Mouse (Mus musculus): ENCODE measurements around the gene Olfr461. TPM values are rescaled to one million over a fixed set of nuclear protein-coding genes. Genes with fewer than 3 reads are reported as not detected.

The Olfr461 gene
- polyA plus RNA-seq, 1 experiment from 2014 or later: 0.11 TPM

DNA sequence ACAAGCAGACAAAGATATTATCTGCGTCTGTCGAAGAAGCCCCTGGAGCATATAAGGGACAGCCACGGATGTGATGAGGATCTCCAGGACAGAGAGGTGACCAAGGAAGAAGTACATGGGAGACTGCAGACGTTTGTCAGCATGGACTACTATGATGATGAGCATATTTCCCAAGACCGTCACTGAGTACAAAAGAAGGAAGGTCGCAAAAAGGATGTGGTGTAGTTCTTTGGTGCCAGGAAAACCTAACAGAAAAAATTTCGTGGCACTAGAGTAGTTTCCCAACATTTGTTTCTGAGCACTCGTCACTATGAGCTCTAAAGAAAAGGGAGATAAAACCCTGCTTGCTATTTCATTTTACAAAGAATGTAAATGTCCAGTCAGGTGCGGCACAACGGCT is 10.2 kb downstream of the Olfr461 start:
- Histone ChIP-seq H3K4me2 (no peak overlapping the region), H3K27ac (ENCODE audit: low read depth, low read length) (no peak overlapping the region), H3K4me1 (replicated peaks; ENCODE audit: control insufficient read depth, insufficient read depth, low read length) (no peaks in the 10 kb centered on the region), H3K36me3 (ENCODE audit: control insufficient read depth, insufficient read depth, low read length) (no peaks in the 10 kb centered on the region), H3K9ac (ENCODE audit: low read depth, low read length) (no peak overlapping the region), H3K9me3 (ENCODE audit: control insufficient read depth, low read length) (no peaks in the 10 kb centered on the region), H3K4me3 (ENCODE audit: low read depth, low read length) (no peak overlapping the region), H3K27me3 (replicated peaks; ENCODE audit: control insufficient read depth, insufficient read depth, low read length) (no peaks in the 10 kb centered on the region)
- ATAC-seq (replicated peaks; ENCODE audit: low FRiP score) (no peak), DNase-seq (ENCODE audit: low spot score) (no peak)
- 71% methylated on average over 10 of the region's 10 CpGs for WGBS

DNA sequence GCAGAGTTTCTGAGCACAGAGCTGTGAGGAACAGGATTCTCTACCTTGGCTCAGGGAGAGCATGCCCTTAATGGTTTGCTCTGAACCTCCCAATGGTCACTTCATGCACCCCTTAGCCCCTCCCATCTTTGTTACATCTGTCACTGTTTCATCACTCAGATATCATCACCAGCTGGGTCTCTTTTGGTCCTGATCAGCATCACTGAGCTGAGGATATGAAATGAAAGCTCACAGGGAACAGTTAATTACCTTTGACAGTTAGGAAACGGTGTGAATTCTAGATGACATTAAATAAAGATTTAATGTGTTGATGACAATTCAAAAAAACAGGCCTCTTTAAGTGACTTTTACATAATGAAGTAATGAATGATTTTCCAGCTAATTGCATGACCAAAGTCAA is 35.4 kb downstream of the Olfr461 start, which contains the start of gene Prss37:
Gene Prss37 (minus strand): TSS at position 101 of the 400 bp plus-strand sequence.
- no peak for DNase-seq (ENCODE audit: low spot score)
- 79% methylated on average over 1 of the region's 1 CpGs for WGBS
- no peak within 1 kb of the TSS for H3K4me3 ChIP-seq (ENCODE audit: low read depth, low read length)

DNA sequence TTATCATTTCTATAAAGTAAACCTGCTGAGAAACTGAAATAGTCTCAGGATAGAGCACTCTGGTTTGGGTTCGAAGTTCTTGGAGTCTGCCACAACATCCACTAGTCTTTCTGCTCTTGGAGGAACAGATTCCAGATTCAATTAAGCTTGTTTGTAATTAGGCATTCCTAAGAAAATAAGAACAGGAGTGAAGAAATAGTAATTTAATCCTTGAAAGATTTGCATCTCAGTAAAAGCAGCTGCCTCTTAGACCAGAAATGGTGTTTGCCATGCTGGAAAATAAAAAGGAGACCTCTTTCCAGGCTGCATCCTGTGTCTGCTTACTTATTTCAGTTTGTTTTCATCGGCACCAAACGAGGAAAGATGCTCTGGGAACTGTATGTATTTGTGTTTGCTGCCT is 61.6 kb downstream of the Olfr461 start, which contains the start of gene Tas2r108:
Gene Tas2r108 (plus strand): TSS at position 301 of the 400 bp plus-strand sequence.
- no peak within 1 kb of the TSS for H3K27ac ChIP-seq (ENCODE audit: low read depth, low read length)
- H3K36me3 ChIP-seq (ENCODE audit: control insufficient read depth, insufficient read depth, low read length): no peaks in the 10 kb centered on the region
- no peak within 1 kb of the TSS for H3K4me2 ChIP-seq
- no peaks in the 10 kb centered on the region for H3K9me3 ChIP-seq (ENCODE audit: control insufficient read depth, low read length)
- 90% methylated on average over 3 of the region's 3 CpGs for whole genome bisulfite sequencing
- H3K9ac ChIP-seq (ENCODE audit: low read depth, low read length): no peak within 1 kb of the TSS
- no peaks in the 10 kb centered on the region for H3K4me1 ChIP-seq (replicated peaks; ENCODE audit: control insufficient read depth, insufficient read depth, low read length)
- ATAC-seq (replicated peaks; ENCODE audit: low FRiP score): no peak
- H3K4me3 ChIP-seq (ENCODE audit: low read depth, low read length): no peak within 1 kb of the TSS
- DNase-seq (ENCODE audit: low spot score): no peak
- no peaks in the 10 kb centered on the region for H3K27me3 ChIP-seq (replicated peaks; ENCODE audit: control insufficient read depth, insufficient read depth, low read length)

More for the DNA sequence above, 35.4 kb downstream of the Olfr461 start, which contains the start of gene Prss37:
- Histone ChIP-seq H3K27me3 (replicated peaks; ENCODE audit: control insufficient read depth, insufficient read depth, low read length) (no peaks in the 10 kb centered on the region), H3K9ac (ENCODE audit: low read depth, low read length) (no peak within 1 kb of the TSS), H3K9me3 (ENCODE audit: control insufficient read depth, low read length) (no peaks in the 10 kb centered on the region), H3K4me2 (no peak within 1 kb of the TSS), H3K4me1 (replicated peaks; ENCODE audit: control insufficient read depth, insufficient read depth, low read length) (no peaks in the 10 kb centered on the region), H3K36me3 (ENCODE audit: control insufficient read depth, insufficient read depth, low read length) (no peaks in the 10 kb centered on the region), H3K27ac (ENCODE audit: low read depth, low read length) (no peak within 1 kb of the TSS)
- no peak for ATAC-seq (replicated peaks; ENCODE audit: low FRiP score)

Other genes with a start within 250 kb of the Olfr461 start
- 35.8 and 40.1 TPM in 2 replicates for gene Agk, start 229.9 kb downstream of the Olfr461 start, polyA plus RNA-seq (2014; fragmentation: Nextera tagmentation; extraction: Ambion mirVana)
- gene E330009J07Rik, start 118.9 kb downstream of the Olfr461 start, polyA plus RNA-seq (2014; fragmentation: Nextera tagmentation; extraction: Ambion mirVana): 4.7 and 5.5 TPM in 2 replicates
- not detected in 2 replicates for gene Wee2, start 116.0 kb downstream of the Olfr461 start, polyA plus RNA-seq (2014; fragmentation: Nextera tagmentation; extraction: Ambion mirVana)
- 161 and 179 TPM in 2 replicates for gene Ssbp1, start 83.7 kb downstream of the Olfr461 start, polyA plus RNA-seq (2014; fragmentation: Nextera tagmentation; extraction: Ambion mirVana)
- not detected in 2 replicates for gene Tas2r137, start 63.8 kb downstream of the Olfr461 start, polyA plus RNA-seq (2014; fragmentation: Nextera tagmentation; extraction: Ambion mirVana)
- not detected in 2 replicates for gene Tas2r108, start 61.5 kb downstream of the Olfr461 start, polyA plus RNA-seq (2014; fragmentation: Nextera tagmentation; extraction: Ambion mirVana)
- not detected in 2 replicates for gene Prss37, start 35.5 kb downstream of the Olfr461 start, polyA plus RNA-seq (2014; fragmentation: Nextera tagmentation; extraction: Ambion mirVana)
- not detected in 2 replicates for gene Olfr460, start 14.4 kb upstream of the Olfr461 start, polyA plus RNA-seq (2014; fragmentation: Nextera tagmentation; extraction: Ambion mirVana)
- gene Clec5a, start 30.8 kb upstream of the Olfr461 start, polyA plus RNA-seq (2014; fragmentation: Nextera tagmentation; extraction: Ambion mirVana): 2.5 and 3.4 TPM in 2 replicates
- not detected in 2 replicates for gene Tas2r138, start 58.3 kb upstream of the Olfr461 start, polyA plus RNA-seq (2014; fragmentation: Nextera tagmentation; extraction: Ambion mirVana)
- gene Mgam, start 73.8 kb upstream of the Olfr461 start, polyA plus RNA-seq (2014; fragmentation: Nextera tagmentation; extraction: Ambion mirVana): 0.12 and 0.65 TPM in 2 replicates